Mouse (Mus musculus): ENCODE measurements around the gene Cpeb3. TPM values are rescaled to one million over a fixed set of nuclear protein-coding genes. Genes with fewer than 3 reads are reported as not detected.

Cpeb3 gene
- total RNA-seq, 2 experiments from 2014 or later = 0.37 to 0.58 TPM

Other genes starting within 250 kb of the Cpeb3 start
- 84.3 and 90.3 TPM in 2 replicates for gene March5, start 1.1 kb downstream of the Cpeb3 start, total RNA-seq (2015)
- gene March5, start 1.1 kb downstream of the Cpeb3 start, total RNA-seq (2017) = 52.5 and 52.6 TPM in 2 replicates
- 41.2 and 47.1 TPM in 2 replicates for gene Ide, start 129.3 kb upstream of the Cpeb3 start, total RNA-seq (2015)
- 32.2 and 45.0 TPM in 2 replicates for gene Ide, start 129.3 kb upstream of the Cpeb3 start, total RNA-seq (2017)
- 128 and 136 TPM in 2 replicates for gene Kif11, start 167.8 kb upstream of the Cpeb3 start, total RNA-seq (2015)
- gene Kif11, start 167.8 kb upstream of the Cpeb3 start, total RNA-seq (2017) = 223 and 233 TPM in 2 replicates
- gene Hhex, start 226.2 kb upstream of the Cpeb3 start, total RNA-seq (2015) = 113 and 118 TPM in 2 replicates
- gene Hhex, start 226.2 kb upstream of the Cpeb3 start, total RNA-seq (2017) = 26.5 and 34.9 TPM in 2 replicates